Mouse (Mus musculus) retina, postnatal 1 day (tissue): ENCODE data around the gene Klhl40.

Experiments
- DNase-seq: peaks from one replicate; pipeline ENCODE4 v3.0.0-alpha.2; 2012

Klhl40 gene

DNA sequence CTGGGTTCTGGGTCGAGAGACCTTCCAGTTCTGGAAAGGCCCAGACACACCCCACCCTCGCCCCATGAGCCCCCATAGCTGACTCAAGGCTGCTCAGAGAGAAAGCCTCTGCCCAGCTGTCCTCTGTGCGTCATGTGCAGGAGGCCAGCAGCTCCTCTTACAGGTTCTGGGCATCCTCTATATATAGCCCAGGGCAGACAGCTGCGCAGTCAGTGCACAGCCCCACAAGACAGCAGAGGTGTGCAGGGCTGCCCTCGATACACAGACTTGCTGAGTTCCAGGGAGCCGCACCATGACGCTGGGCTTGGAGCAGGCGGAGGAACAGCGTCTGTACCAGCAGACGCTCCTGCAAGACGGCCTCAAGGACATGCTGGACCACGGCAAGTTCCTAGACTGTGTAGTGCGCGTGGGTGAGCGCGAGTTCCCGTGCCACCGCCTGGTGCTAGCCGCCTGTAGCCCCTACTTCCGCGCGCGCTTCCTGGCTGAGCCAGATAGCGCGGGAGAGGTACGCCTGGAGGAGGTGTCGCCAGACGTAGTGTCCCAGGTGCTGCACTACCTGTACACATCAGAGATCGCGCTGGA is at the start of gene Klhl40:
TSS of gene Klhl40 (plus strand) at position 124 of the 582 bp plus-strand sequence.
- no peak for DNase-seq

GRCm38 (mm10) chr9:121740490-121740889 is 36.9 kb upstream of the Klhl40 start:
- no peak for DNase-seq

DNA sequence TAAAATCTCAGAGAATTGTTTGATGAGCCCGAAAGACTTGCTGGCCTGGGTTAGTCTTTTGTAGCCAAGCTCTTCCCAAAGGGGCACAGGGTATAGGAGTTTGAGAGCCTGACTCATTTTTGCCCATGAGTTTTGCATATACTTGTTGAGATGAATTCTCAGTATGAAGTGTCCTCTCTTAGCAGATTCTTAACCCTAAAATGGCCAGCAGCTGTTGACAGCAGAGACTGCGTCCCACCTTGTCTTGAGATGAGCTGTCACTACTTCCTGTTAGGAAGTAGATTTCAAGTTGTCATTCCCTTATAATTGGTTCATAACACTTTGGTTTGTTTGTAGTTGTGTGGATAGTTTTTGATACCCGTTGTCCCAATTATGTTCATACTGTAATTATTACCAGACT is 36.2 kb upstream of the Klhl40 start:
- DNase-seq, result no peak

DNA sequence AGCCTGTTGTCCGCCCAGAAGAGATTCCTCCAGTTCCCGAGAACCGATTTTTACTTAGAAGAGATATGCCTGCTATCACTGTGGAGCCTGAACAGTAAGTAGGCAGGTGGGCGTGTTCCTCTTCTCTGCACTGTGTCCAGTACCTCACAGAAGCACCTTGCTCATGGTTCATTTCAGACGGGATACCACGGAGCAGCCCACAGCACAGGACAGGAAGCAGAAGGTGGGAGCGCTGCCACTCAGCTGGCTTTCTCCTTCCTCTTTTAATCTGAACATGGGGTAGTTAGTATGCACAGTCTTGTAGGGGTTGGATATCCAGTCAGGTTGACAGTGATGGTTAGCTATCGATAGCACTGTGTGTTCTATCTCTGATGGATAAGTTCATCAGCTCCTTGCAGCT is 33.4 kb upstream of the Klhl40 start:
- DNase-seq, result no peak

GRCm38 (mm10) chr9:121752774-121753173 is 24.6 kb upstream of the Klhl40 start:
- DNase-seq, result no peak

DNA sequence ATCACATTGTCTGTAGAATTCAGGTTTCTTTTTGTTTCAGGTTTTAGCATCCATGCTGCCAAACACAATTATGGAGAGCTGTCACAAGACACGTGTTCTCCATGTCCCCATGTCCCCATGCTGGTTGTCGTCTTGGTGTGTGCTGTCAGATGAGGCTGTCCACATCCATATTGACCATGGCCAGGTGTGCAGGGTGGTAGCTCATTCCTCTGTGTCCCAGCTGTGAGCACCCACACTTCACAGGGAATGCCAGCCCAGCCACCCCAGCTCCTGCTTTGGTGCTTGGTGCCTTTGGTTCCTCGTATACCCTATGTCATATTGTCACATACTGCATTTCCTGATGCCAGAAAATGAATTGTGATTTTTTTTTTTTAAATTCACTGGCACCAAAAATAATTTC is 22.8 kb upstream of the Klhl40 start:
- DNase-seq, result no peak

- DNase-seq, result no peak
Observed at GRCm38 (mm10) chr9:121756785-121757184, 20.6 kb upstream of the Klhl40 start.

DNA sequence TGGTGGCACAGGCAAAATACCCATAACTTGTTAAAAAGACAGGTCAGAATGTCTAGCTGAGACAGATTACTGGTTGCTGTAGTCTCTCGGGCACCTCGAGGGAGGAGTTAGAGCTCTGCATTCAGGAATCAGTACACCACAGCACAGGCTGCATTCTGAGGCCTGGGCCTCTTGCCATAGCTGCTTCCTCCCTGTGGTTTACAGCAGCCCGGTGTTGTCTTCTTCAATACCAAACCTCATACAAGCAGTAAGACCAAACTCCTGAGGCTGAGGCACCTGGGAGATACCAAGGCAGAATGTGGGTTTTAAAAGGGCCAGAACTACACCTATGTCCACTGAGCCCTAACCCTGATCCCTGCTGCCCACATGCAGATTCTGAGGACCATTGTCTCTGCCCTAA is 20.0 kb upstream of the Klhl40 start:
- DNase-seq, result no peak

DNA sequence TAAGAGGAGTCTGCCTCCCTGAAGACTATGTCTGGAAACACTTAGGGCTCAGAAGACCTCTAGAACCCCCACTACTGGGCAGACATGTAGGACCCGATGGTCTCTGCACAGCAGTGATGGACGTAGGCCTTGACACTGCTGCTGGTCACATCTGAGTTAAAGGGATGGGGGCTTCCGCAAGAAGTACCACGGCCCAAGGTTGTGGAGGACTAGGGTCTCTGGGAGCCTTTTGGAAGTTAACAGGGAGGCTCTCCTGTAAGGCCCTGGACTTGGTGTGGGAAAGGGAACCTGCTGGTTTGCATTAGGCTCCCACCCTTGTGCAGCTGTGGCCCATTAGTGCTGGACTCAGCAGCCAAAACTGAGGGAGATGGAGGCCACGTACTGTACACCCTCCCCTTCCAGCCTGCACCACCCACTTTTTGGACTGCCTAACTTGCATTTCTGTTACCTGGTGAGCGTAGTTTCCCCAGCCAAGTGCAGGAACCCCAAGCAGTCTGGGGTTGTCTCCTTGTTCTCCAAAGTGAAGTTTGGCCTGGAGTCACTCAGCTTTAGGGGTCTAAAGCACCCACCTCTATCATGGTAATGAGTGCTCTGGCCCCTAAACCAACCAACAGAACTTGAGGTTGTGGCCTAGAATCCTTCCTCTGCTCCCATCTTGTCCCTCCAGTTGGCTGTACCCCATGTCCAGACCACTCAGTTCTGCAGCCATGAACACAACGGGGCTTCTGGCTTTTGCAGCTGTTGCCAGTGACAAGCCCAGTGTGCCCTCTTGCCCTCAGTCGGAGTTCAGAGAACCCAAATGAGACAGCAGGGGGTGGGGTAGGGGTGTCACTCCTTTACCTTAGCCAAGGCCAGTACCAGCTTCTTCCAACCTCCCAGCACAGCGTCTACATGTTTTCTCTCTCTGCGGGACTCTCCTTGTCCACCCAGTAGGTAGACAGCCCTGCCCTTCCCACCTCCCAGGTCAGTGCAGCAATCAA is 19.3 kb upstream of the Klhl40 start:
- DNase-seq, result peak; percentile 18

DNA sequence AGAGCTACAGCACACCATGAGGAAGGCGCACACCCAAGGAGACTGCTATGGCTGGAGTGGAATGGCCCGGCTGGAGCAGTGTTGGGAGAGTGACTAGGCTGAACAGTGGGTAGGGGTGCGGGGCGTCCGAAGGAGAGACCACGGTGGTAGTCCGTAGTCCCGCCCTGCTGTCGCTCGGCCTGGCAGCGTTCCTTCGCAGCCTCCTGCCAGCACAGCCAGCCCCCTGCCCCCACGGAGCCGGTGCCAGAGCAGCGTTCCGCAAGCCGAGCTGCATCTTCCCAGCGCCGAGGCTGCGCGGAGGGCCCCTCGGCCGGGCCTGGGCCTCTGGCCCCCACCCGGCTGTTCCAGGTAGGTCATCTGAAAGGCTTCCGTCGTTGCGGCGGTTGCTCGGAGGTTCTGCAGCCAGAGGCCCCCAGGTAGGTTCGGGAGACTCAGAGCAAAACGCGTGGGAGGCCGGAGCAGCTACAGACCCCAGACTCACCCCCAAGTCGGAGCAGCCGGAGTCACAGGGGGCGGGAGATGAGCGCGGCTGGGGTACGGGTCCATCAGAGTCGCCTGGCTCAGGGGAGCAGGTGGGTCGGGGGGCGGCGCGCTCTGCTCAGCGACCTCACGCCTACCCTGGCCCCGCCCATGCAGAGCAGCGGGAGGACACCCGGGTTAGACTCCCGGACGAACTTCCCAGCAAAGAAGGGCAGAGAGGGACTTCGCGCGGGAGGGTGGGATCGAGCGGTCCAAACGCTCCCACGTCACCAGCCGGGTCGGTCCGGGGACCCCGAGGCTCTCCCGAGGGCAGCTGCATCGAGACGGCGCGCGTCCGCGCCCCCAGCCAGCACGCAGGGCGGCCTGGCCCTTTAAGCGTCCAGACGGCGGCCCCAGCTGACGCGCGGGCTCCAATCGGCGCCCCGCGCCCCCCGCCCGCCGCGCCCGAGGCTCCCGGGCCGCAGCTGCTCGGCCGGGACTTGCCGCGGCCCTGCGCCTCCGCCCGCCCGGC is 18.0 kb upstream of the Klhl40 start, which contains the start of gene Zfp651:
TSS of gene Zfp651 (plus strand) at position 240 of the 991 bp plus-strand sequence.
- peak; percentile 89 for DNase-seq

GRCm38 (mm10) chr9:121760271-121761090 is 16.9 kb upstream of the Klhl40 start:
- DNase-seq, result peak; percentile 90

GRCm38 (mm10) chr9:121761091-121761665 is 16.2 kb upstream of the Klhl40 start:
- DNase-seq, result no peak

GRCm38 (mm10) chr9:121761787-121762186 is 15.6 kb upstream of the Klhl40 start:
- DNase-seq, result no peak

DNA sequence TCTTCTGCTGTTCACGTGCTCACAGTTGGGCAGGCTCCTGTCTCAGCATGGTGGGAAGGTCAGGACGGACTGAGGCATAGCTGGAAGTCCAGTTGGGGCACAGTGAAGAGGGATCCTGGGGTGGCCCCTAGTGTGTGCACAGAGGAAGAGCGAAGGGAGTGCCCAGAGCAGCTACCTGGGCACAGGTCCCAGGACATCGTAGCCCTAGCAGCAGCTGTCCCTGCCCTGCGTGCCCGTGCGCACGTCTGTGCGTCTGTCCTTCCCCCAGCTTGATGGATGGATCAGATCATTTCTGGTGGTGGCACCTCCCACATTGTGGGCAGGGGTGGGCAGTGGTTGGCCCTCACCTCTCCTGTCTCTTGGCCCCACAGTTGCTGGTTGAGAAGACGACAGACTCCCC is 15.2 kb upstream of the Klhl40 start:
- no peak for DNase-seq

GRCm38 (mm10) chr9:121762761-121763160 is 14.6 kb upstream of the Klhl40 start:
- peak; percentile 41 for DNase-seq

DNA sequence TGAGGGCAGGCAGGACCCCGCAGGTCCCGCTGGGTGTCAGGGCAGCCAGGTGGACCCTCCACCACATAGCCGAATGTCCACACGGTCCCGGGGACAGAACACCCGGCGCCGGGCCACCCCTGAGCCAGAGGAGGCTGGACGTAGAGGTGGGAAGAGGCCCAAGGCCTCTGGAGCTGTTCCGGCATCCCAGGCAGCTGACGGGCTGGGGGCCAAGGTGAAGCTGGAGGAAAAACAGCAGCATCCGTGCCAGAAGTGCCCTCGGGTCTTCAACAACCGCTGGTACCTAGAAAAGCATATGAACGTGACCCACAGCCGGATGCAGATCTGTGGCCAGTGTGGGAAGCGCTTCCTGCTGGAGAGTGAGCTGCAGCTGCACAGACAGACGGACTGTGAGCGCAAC is 13.7 kb upstream of the Klhl40 start:
- DNase-seq, result no peak

DNA sequence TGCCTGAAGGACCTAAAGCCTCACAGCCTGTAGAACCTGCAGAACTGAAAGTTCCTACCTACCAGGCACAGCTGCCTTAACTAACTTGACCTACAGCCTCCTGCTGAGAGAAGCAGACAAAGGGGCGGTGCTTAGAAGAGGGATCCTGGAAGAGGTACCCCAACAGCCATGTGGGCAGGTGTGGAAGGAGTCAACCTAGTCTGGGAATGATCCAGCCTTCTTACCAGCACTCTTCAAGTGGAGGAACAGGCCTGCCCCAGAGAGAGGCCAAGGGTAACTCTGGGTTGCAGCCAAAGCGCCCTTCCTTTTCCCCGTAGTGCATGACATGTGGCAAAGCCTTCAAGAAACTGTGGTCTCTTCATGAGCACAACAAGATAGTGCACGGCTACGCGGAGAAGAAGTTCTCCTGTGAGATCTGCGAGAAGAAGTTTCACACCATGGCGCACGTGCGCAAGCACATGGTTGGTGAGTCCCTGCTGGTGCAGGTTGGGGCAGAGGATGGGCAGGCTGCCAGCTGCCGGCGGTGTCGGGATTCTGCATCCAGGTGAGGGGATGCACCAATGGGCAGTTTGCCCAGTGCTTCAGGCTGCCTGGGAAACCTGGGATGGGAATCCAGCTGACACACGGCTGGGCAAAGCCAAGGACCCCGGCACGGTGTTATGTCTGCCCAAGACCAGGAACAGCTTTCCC is 12.1 kb upstream of the Klhl40 start:
- no peak for DNase-seq

- no peak for DNase-seq
Observed at GRCm38 (mm10) chr9:121772412-121772811, 5.0 kb upstream of the Klhl40 start.

GRCm38 (mm10) chr9:121775951-121776350 is 1.5 kb upstream of the Klhl40 start:
- DNase-seq, result no peak

DNA sequence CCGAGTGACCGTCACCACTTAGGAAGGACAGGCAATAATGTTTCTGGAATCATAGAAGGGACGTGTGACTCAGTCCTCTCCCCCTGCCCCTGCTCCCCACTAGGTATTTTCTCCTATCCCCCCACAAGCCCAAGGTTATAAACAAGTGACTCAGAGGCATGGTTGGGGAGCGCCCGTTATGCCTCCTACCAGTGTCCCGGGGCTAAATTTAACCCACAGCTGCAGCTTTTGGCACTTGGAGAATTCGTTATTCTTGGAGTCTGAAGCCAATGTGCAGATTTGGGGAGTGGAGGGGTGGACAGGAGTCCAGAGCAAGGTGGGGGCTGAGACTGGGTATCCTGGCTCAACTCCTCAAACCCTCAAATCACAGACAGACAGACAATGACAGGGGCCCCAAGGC is 896 bp upstream of the Klhl40 start:
- no peak for DNase-seq

GRCm38 (mm10) chr9:121778066-121778624 is 738 bp downstream of the Klhl40 start:
- DNase-seq, result peak; percentile 74
